Mouse (Mus musculus): ENCODE measurements at regions not wholly inside any gene's neighbourhood (a gene's known extent, or its start where the extent isn't known, plus 50 kb on each side); places are given as distances from the start of the nearest gene placed in this dataset.

DNA sequence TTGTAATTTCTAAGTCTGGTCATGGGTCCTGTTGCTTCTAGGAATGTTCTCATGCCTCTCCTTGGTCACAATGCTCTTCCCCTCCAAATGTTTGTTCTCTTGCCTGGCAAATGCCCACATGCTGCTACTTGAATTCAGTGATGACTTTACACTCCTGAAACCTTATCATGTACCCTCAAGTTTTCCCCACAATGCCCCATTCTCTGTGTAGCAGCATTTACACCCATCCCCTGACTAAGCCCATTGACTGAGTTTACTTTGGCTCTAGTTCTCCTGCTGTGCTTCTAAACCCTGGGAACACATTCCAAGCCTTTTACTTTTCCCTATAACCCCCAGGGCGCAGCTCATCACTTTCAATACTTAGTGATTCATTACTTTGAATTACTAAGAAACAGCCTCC is 110.5 kb upstream of the Tmem108 start:
- TF ChIP-seq POLR2A (IDR thresholded peaks at IDR 0.05; ENCODE audit: insufficient read depth, low read depth, low read length), result no peak
- no peak for TF ChIP-seq EP300 (IDR thresholded peaks at IDR 0.05; ENCODE audit: insufficient read depth, low read depth, low read length)

Data from heart, adult 2 months (tissue).